Mouse (Mus musculus): Measurements from ENCODE around the gene Tmcc2. TPM values are rescaled to one million over a fixed set of nuclear protein-coding genes. Genes with fewer than 3 reads are reported as not detected.
"Not testable (repeated sequence)": the region's sequence is repeated elsewhere in the genome, so short reads cannot be mapped to it uniquely, and the experiment has no call there.

Gene Tmcc2
- polyA plus RNA-seq, 1 experiment from 2014 or later = 42.4 TPM

- ATAC-seq (ENCODE audit: low FRiP score, low read depth) = no peak
- no peaks in the 10 kb centered on the region for H3K9me3 ChIP-seq
- 87% methylated on average over 7 of the region's 7 CpGs for WGBS
- no peak overlapping the region for H3K9ac ChIP-seq
- peaks cover 20% of the 10 kb centered on the region for H3K36me3 ChIP-seq
- no peaks in the 10 kb centered on the region for H3K27me3 ChIP-seq (replicated peaks)
- no peak overlapping the region for H3K4me2 ChIP-seq (replicated peaks)
- H3K27ac ChIP-seq = no peak overlapping the region
- no peak overlapping the region for H3K4me3 ChIP-seq
- peaks cover 20% of the 10 kb centered on the region for H3K4me1 ChIP-seq
Observed at GRCm38 (mm10) chr1:132364896-132365557, 26.1 kb downstream of the Tmcc2 start.

- no peak for ATAC-seq (ENCODE audit: low FRiP score, low read depth)
- no peaks in the 10 kb centered on the region for H3K27me3 ChIP-seq (replicated peaks)
- 90% methylated on average over 3 of the region's 3 CpGs for WGBS
- H3K4me2 ChIP-seq (replicated peaks) = no peak overlapping the region
- no peaks in the 10 kb centered on the region for H3K9me3 ChIP-seq
- no peak overlapping the region for H3K27ac ChIP-seq
- no peak overlapping the region for H3K9ac ChIP-seq
- no peak overlapping the region for H3K4me3 ChIP-seq
- H3K36me3 ChIP-seq = peaks cover 27% of the 10 kb centered on the region
- H3K4me1 ChIP-seq = peaks cover 20% of the 10 kb centered on the region
Observed at GRCm38 (mm10) chr1:132364388-132364787, 26.7 kb downstream of the Tmcc2 start.

GRCm38 (mm10) chr1:132361959-132362358, 29.1 kb downstream of the Tmcc2 start:
- Histone ChIP-seq H3K27me3 (replicated peaks) (no peaks in the 10 kb centered on the region), H3K4me1 (peaks cover 15% of the 10 kb centered on the region), H3K4me3 (no peak overlapping the region), H3K27ac (no peak overlapping the region), H3K9me3 (no peaks in the 10 kb centered on the region), H3K4me2 (replicated peaks) (no peak overlapping the region), H3K9ac (no peak overlapping the region), H3K36me3 (peaks cover 51% of the 10 kb centered on the region)
- WGBS = 86% methylated on average over 6 of the region's 6 CpGs
- no peak for ATAC-seq (ENCODE audit: low FRiP score, low read depth)

- Histone ChIP-seq H3K27ac (no peak overlapping the region), H3K9me3 (no peaks in the 10 kb centered on the region), H3K27me3 (replicated peaks) (no peaks in the 10 kb centered on the region), H3K4me3 (no peak overlapping the region), H3K4me2 (replicated peaks) (no peak overlapping the region), H3K9ac (no peak overlapping the region), H3K4me1 (peaks cover 6% of the 10 kb centered on the region), H3K36me3 (peaks cover 50% of the 10 kb centered on the region)
- ATAC-seq (ENCODE audit: low FRiP score, low read depth) = no peak
- WGBS = 75% methylated on average over 1 of the region's 1 CpGs
Observed at GRCm38 (mm10) chr1:132356841-132357240, 34.2 kb downstream of the Tmcc2 start.

GRCm38 (mm10) chr1:132355841-132356242, 35.2 kb downstream of the Tmcc2 start:
- Histone ChIP-seq H3K27me3 (replicated peaks) (no peaks in the 10 kb centered on the region), H3K9ac (no peak overlapping the region), H3K4me2 (replicated peaks) (no peak overlapping the region), H3K4me3 (no peak overlapping the region), H3K36me3 (peaks cover 40% of the 10 kb centered on the region), H3K27ac (no peak overlapping the region), H3K4me1 (peaks cover 6% of the 10 kb centered on the region), H3K9me3 (no peaks in the 10 kb centered on the region)
- under 1% methylated on average over 3 of the region's 3 CpGs for WGBS
- peak; percentile 70 for ATAC-seq (ENCODE audit: low FRiP score, low read depth)

GRCm38 (mm10) chr1:132355162-132355601, 35.9 kb downstream of the Tmcc2 start:
- H3K27ac ChIP-seq = no peak overlapping the region
- 55% methylated on average over 6 of the region's 6 CpGs for WGBS
- peaks cover 34% of the 10 kb centered on the region for H3K36me3 ChIP-seq
- no peaks in the 10 kb centered on the region for H3K27me3 ChIP-seq (replicated peaks)
- H3K4me1 ChIP-seq = peaks cover 6% of the 10 kb centered on the region
- H3K4me3 ChIP-seq = no peak overlapping the region
- peak; percentile 22; the same call in 1 of the 2 replicates for ATAC-seq (ENCODE audit: low FRiP score, low read depth)
- no peak overlapping the region for H3K4me2 ChIP-seq (replicated peaks)
- H3K9me3 ChIP-seq = no peaks in the 10 kb centered on the region
- peak overlapping the region; percentile 29; the same call in 1 of the 2 replicates for H3K9ac ChIP-seq

GRCm38 (mm10) chr1:132354234-132354633, 36.8 kb downstream of the Tmcc2 start:
- Histone ChIP-seq H3K36me3 (peaks cover 24% of the 10 kb centered on the region), H3K9me3 (no peaks in the 10 kb centered on the region), H3K27ac (no peak overlapping the region), H3K9ac (no peak overlapping the region), H3K4me1 (peaks cover 6% of the 10 kb centered on the region), H3K27me3 (replicated peaks) (no peaks in the 10 kb centered on the region), H3K4me2 (replicated peaks) (no peak overlapping the region), H3K4me3 (no peak overlapping the region)
- 79% methylated on average over 9 of the region's 9 CpGs for WGBS
- ATAC-seq (ENCODE audit: low FRiP score, low read depth) = no peak

- Histone ChIP-seq H3K9me3 (no peaks in the 10 kb centered on the region), H3K27me3 (replicated peaks) (no peaks in the 10 kb centered on the region), H3K4me3 (no peak overlapping the region), H3K9ac (no peak overlapping the region), H3K36me3 (peaks cover 16% of the 10 kb centered on the region), H3K4me2 (replicated peaks) (no peak overlapping the region), H3K27ac (no peak overlapping the region), H3K4me1 (peaks cover 6% of the 10 kb centered on the region)
- no peak for ATAC-seq (ENCODE audit: low FRiP score, low read depth)
- WGBS = 81% methylated on average over 5 of the region's 5 CpGs
Observed at GRCm38 (mm10) chr1:132353389-132353788, 37.7 kb downstream of the Tmcc2 start.

- H3K4me3 ChIP-seq = no peak overlapping the region
- 96% methylated on average over 4 of the region's 4 CpGs for WGBS
- H3K4me2 ChIP-seq (replicated peaks) = no peak overlapping the region
Observed at GRCm38 (mm10) chr1:132351058-132351457, 40.0 kb downstream of the Tmcc2 start.

GRCm38 (mm10) chr1:132349601-132350000, 41.5 kb downstream of the Tmcc2 start:
- not testable (repeated sequence) for ATAC-seq (ENCODE audit: low FRiP score, low read depth); H3K9me3 ChIP-seq; H3K4me1 ChIP-seq; H3K9ac ChIP-seq; H3K4me2 ChIP-seq (replicated peaks); H3K27me3 ChIP-seq (replicated peaks); H3K4me3 ChIP-seq; H3K36me3 ChIP-seq; H3K27ac ChIP-seq
- WGBS = 98% methylated on average over 3 of the region's 3 CpGs

More at GRCm38 (mm10) chr1:132351058-132351457, 40.0 kb downstream of the Tmcc2 start:
- H3K9ac ChIP-seq = no peak overlapping the region
- no peak overlapping the region for H3K27ac ChIP-seq
- H3K9me3 ChIP-seq = no peaks in the 10 kb centered on the region
- H3K27me3 ChIP-seq (replicated peaks) = no peaks in the 10 kb centered on the region
- no peak for ATAC-seq (ENCODE audit: low FRiP score, low read depth)
- no peaks in the 10 kb centered on the region for H3K36me3 ChIP-seq
- peaks cover 6% of the 10 kb centered on the region for H3K4me1 ChIP-seq

- H3K4me1 ChIP-seq; H3K27ac ChIP-seq; H3K9ac ChIP-seq; H3K4me3 ChIP-seq; ATAC-seq (ENCODE audit: low FRiP score, low read depth); H3K36me3 ChIP-seq; H3K4me2 ChIP-seq (replicated peaks); H3K27me3 ChIP-seq (replicated peaks); H3K9me3 ChIP-seq: not testable (repeated sequence)
Observed at GRCm38 (mm10) chr1:132349049-132349448, 42.0 kb downstream of the Tmcc2 start.

GRCm38 (mm10) chr1:132348401-132348800, 42.7 kb downstream of the Tmcc2 start:
- H3K27me3 ChIP-seq (replicated peaks) = no peaks in the 10 kb centered on the region
- H3K4me1 ChIP-seq = no peaks in the 10 kb centered on the region
- WGBS = 88% methylated on average over 5 of the region's 5 CpGs
- H3K4me2 ChIP-seq (replicated peaks) = no peak overlapping the region
- no peaks in the 10 kb centered on the region for H3K9me3 ChIP-seq
- H3K9ac ChIP-seq = no peak overlapping the region
- H3K36me3 ChIP-seq = no peaks in the 10 kb centered on the region
- no peak overlapping the region for H3K27ac ChIP-seq
- H3K4me3 ChIP-seq = no peak overlapping the region
- no peak for ATAC-seq (ENCODE audit: low FRiP score, low read depth)

GRCm38 (mm10) chr1:132346951-132347350, 44.1 kb downstream of the Tmcc2 start:
- Histone ChIP-seq H3K4me1 (no peaks in the 10 kb centered on the region; the same call in 1 of the 2 replicates), H3K9me3 (no peaks in the 10 kb centered on the region), H3K27ac (no peak overlapping the region), H3K9ac (no peak overlapping the region), H3K27me3 (replicated peaks) (no peaks in the 10 kb centered on the region), H3K4me3 (no peak overlapping the region), H3K4me2 (replicated peaks) (no peak overlapping the region), H3K36me3 (no peaks in the 10 kb centered on the region)
- no peak for ATAC-seq (ENCODE audit: low FRiP score, low read depth)
